Mouse (Mus musculus) forebrain, embryonic 16.5 days (tissue): ENCODE data around the gene Samd4b. TPM values are rescaled to one million over a fixed set of nuclear protein-coding genes. Genes with fewer than 3 reads are reported as not detected.

Experiments
- ATAC-seq: fragments of 200-750 bp; cut with Nextera tagmentation; 2 replicates; pipeline ENCODE4 v1.8.0; 2017; ENCODE audit warnings: mild to moderate bottlenecking, moderate library complexity
- H3K27ac ChIP-seq: fragments of 300-500 bp; sonication (generic); 2 replicates; pipeline ENCODE4 v1.5.1; 2014; ENCODE audit warnings: low read length, control low read depth
- H3K27me3 ChIP-seq: fragments of 300-500 bp; sonication (generic); replicated peaks from 2 replicates; pipeline ENCODE4 v1.6.1; 2014; ENCODE audit warnings: low read length; ENCODE audit not compliant: control insufficient read depth, insufficient read depth
- H3K36me3 ChIP-seq: fragments of 300-500 bp; sonication (generic); 2 replicates; pipeline ENCODE4 v1.6.1; 2014; ENCODE audit not compliant: control insufficient read depth, insufficient read depth
- H3K4me1 ChIP-seq: fragments of 300-500 bp; sonication (generic); replicated peaks from 2 replicates; pipeline ENCODE4 v1.6.1; 2014; ENCODE audit warnings: low read length; ENCODE audit not compliant: control insufficient read depth, insufficient read depth
- H3K4me2 ChIP-seq: fragments of 300-500 bp; sonication (generic); 2 replicates; pipeline ENCODE4 v1.6.1; 2014; ENCODE audit warnings: mild to moderate bottlenecking, low read length, control low read depth
- H3K4me3 ChIP-seq: fragments of 300-500 bp; sonication (generic); replicated peaks from 2 replicates; pipeline ENCODE4 v1.5.1; 2014; ENCODE audit warnings: mild to moderate bottlenecking, low read length, control low read depth
- H3K9ac ChIP-seq: fragments of 300-500 bp; sonication (generic); replicated peaks from 2 replicates; pipeline ENCODE4 v1.6.1; 2014; ENCODE audit warnings: low read depth, low read length, control low read depth
- H3K9me3 ChIP-seq: fragments of 300-500 bp; sonication (generic); 2 replicates; pipeline ENCODE4 v1.6.1; 2016; ENCODE audit warnings: low read length; ENCODE audit not compliant: control insufficient read depth
- WGBS: fragments of 180-500 bp; shearing (Covaris S2); extraction: QIAGEN DNeasy Blood & Tissue Kit; methylation state at CpG from one replicate; pipeline ENCODE4 v1.1.7; 2014; 5-methylcytosine and 5-hydroxymethylcytosine counted together
- polyA plus RNA-seq: library from polyadenylated mRNA; unstranded; fragments of >200 nt; fragmentation: Nextera tagmentation; extraction: Ambion mirVana; gene quantifications from 2 replicates; pipeline ENCODE4 v1.2.1, GENCODE M21; 2015

Samd4b gene
- polyA plus RNA-seq, 1 experiment from 2014 or later: 25.3 TPM

DNA sequence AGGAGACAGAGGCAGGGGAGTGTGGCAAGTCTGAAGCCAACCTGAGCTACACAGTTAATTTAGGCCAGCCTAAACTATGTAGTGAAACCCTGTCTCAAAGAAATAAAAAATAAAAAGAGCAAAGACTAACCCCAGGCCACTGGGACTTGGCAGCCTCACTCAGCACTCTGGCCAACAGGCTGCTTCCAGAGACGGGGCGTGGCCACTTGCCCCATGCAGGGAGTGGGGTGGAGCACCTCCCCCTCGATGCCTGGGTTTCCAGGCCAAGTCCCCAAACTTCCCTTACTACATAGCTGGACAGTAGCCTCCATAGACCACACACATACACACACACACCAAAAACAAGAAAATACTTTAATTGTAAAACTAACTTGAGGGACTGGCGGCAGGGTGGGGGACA lies 39.5 kb downstream of the Samd4b start:
- Histone ChIP-seq H3K27ac (no peak overlapping the region), H3K4me1 (no peaks in the 10 kb centered on the region), H3K4me2 (no peak overlapping the region), H3K36me3 (peaks cover 8% of the 10 kb centered on the region), H3K9ac (no peak overlapping the region), H3K27me3 (no peaks in the 10 kb centered on the region), H3K9me3 (no peaks in the 10 kb centered on the region), H3K4me3 (no peak overlapping the region)
- ATAC-seq: no peak
- WGBS: 71% methylated on average over 4 of the region's 4 CpGs

DNA sequence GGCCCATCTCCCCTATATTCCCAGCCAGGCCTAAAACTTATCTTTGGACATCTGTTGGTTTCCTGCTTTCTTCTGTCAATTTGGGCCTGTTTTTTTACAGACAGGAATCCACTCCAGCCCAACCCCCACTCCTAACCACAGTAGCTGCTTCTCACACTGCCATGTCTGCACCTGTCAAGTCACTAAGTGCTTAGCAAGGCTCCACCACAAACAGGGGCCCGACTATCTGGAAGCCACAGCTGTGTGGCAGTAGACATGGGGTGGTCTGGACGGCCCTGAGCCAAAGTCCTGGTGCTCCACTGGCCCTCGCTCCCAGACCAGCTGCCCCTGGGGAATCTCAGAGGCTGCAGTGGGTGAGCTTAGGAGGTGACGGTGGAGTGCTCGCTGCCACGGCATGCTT lies 40.2 kb downstream of the Samd4b start:
- Histone ChIP-seq H3K4me2 (no peak overlapping the region), H3K36me3 (peaks cover 8% of the 10 kb centered on the region), H3K4me1 (no peaks in the 10 kb centered on the region), H3K4me3 (no peak overlapping the region), H3K9me3 (no peaks in the 10 kb centered on the region), H3K27ac (no peak overlapping the region), H3K27me3 (no peaks in the 10 kb centered on the region), H3K9ac (no peak overlapping the region)
- 85% methylated on average over 6 of the region's 6 CpGs for WGBS
- no peak for ATAC-seq

DNA sequence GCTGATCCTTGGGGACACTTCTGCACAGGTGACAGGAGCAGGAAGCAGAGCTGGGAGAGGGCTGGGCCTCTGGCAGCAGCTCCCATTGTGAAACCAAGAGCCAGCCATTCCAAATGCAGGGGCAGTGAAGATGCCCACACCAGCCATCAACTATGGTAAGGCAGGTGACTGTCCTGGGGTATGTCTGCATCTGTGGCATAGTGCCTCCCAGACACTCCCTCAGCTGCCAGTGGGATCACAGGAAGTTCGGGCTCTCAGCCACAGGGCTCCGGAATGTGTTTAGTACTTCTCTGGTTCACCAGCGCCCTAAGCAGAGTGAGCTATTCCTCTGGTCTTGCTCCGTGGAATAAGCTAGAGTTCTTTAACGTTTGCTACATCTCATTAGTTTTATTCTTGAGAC lies 40.9 kb downstream of the Samd4b start:
- WGBS: 74% methylated on average over 5 of the region's 5 CpGs
- H3K27ac ChIP-seq: no peak overlapping the region
- no peaks in the 10 kb centered on the region for H3K9me3 ChIP-seq
- H3K4me3 ChIP-seq: no peak overlapping the region
- H3K9ac ChIP-seq: no peak overlapping the region
- H3K27me3 ChIP-seq: no peaks in the 10 kb centered on the region
- no peak overlapping the region for H3K4me2 ChIP-seq
- no peaks in the 10 kb centered on the region for H3K4me1 ChIP-seq
- peaks cover 6% of the 10 kb centered on the region for H3K36me3 ChIP-seq
- ATAC-seq: no peak

DNA sequence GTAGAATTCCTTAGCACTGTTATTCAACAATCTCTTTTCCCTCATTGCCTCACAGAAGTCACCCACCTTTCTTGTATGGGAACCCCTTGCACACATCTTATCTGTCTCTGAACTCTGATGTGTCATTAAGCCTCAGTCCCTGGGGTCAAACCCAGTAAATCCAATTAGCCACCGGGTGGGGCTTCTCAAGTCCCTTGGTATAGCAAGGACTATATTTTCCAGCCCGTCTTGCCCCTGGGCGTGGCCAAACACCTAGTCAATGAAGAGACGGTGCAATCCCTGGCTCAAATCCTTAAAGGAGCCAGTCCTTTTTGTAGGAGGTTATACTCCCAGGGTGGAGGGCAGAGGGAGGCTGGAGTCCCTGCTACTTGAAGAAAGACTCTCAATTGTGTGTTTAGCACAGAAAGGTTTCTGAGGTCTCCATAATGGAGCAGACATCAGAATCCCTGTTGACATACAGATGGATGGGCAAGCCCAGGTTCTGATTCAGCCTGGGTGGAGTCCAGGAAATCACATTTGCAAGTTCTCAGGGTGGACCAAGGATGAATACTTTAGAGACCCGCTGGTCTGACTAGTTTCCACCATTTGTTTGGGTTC lies 41.9 kb downstream of the Samd4b start:
- H3K4me2 ChIP-seq: no peak overlapping the region
- H3K27ac ChIP-seq: no peak overlapping the region
- no peak for ATAC-seq
- H3K9ac ChIP-seq: no peak overlapping the region
- H3K4me1 ChIP-seq: no peaks in the 10 kb centered on the region
- H3K36me3 ChIP-seq: peaks cover 6% of the 10 kb centered on the region
- H3K9me3 ChIP-seq: no peaks in the 10 kb centered on the region
- no peaks in the 10 kb centered on the region for H3K27me3 ChIP-seq
- 15% methylated on average over 5 of the region's 5 CpGs for WGBS
- no peak overlapping the region for H3K4me3 ChIP-seq

DNA sequence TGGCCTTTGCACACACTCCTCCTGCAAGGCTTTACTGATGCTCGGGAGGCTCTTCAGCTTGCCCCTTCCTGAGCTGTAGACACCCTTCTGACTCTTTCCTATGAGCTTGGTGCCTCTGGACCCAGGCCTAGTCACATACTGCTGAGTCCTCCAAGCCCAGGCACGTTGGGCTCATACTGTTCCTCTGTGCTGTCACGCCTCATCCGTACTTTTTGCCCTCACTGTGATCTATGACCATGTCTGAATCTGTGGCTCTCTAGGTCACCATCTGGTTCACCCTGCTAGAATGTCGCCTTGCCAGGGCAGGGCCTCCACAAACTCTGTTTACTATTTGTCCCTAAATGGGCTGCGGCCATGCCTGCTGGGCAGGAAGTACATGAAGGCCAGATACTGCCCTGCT lies 44.9 kb downstream of the Samd4b start:
- 97% methylated on average over 6 of the region's 6 CpGs for WGBS
- Histone ChIP-seq H3K36me3 (no peaks in the 10 kb centered on the region), H3K4me2 (no peak overlapping the region), H3K27ac (no peak overlapping the region), H3K4me3 (no peak overlapping the region), H3K4me1 (no peaks in the 10 kb centered on the region), H3K9me3 (no peaks in the 10 kb centered on the region), H3K27me3 (no peaks in the 10 kb centered on the region; the same call in 1 of the 2 replicates), H3K9ac (no peak overlapping the region)
- no peak for ATAC-seq

DNA sequence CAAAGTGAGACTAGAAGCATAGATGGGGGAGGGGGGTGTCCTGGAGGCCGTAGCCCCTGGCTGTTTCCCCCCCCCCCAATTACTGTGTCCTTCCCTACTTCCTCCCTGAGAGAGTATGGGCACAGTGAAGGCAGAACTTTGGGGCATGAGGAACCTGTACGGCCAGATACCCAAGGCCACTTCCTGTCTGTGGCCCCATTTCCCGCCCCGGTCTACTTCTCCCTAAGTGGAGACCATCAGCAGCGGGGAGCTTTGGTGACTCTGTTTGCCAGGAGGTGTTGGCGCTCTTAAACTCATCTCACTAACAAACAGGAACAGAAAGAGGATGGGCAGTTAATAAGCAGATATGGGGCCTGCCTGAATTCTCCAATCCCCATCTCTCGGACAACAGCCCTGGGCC lies 50.3 kb downstream of the Samd4b start:
- 72% methylated on average over 7 of the region's 7 CpGs for WGBS
- Histone ChIP-seq H3K27me3 (peaks cover 31% of the 10 kb centered on the region), H3K9ac (no peak overlapping the region), H3K9me3 (no peaks in the 10 kb centered on the region), H3K4me1 (peaks cover 8% of the 10 kb centered on the region), H3K4me3 (no peak overlapping the region), H3K27ac (no peak overlapping the region), H3K4me2 (no peak overlapping the region), H3K36me3 (no peaks in the 10 kb centered on the region)
- no peak for ATAC-seq

DNA sequence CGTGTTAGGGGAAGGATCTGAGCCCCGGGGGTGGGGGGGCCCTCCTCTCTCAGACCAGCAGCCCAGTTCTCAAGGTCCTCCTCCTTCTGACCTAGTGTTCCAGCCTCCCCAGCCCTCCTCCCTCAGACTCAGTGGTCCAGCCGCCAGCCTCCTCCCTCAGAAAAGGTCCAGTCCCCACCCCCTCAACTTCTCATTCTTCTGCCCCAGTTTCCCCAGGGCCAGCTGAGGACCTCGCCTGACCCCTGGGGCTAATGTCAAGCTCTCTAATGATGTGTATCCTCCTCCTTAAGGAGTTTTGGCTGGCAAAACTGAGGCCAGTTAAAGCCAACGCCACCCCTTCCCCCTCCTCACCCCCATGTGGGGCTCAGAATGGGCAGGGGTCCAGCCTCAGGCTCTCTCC lies 50.8 kb downstream of the Samd4b start, which contains the start of gene Nccrp1:
Nccrp1 (minus strand) TSS at position 101 of the 400 bp plus-strand sequence.
- H3K27me3 ChIP-seq: peaks cover 31% of the 10 kb centered on the region
- ATAC-seq: no peak
- WGBS: 7% methylated on average over 5 of the region's 5 CpGs

DNA sequence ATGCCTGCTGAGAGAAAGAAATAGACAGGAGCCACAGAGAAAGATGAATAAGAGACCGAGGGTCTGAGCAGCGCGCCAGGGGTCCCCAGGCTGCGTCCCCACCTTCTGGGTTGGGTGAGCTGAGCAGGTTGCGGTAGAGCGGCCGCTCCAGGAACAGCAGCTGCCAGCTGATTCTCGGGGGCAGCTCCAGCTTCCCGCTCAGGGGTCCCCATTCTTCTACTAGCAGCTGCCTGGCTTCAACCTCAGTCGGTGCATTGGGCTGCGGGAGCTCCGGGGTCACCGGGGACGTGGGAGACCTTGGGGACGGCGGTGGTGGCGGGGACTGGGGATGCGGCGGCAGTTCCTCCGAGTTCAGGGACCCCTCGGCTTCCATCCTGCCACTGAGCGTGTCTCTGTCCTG lies 51.3 kb downstream of the Samd4b start:
- peak overlapping the region; percentile 28 for H3K4me3 ChIP-seq
- H3K36me3 ChIP-seq: no peaks in the 10 kb centered on the region
- H3K27ac ChIP-seq: no peak overlapping the region
- 2% methylated on average over 22 of the region's 22 CpGs for WGBS
- no peak overlapping the region for H3K9ac ChIP-seq
- peaks cover 31% of the 10 kb centered on the region for H3K27me3 ChIP-seq
- peak overlapping the region; percentile 53 for H3K4me2 ChIP-seq
- peaks cover 8% of the 10 kb centered on the region for H3K4me1 ChIP-seq
- no peaks in the 10 kb centered on the region for H3K9me3 ChIP-seq
- no peak for ATAC-seq

More for the DNA sequence above, 50.8 kb downstream of the Samd4b start, which contains the start of gene Nccrp1:
- Histone ChIP-seq H3K9me3 (no peaks in the 10 kb centered on the region), H3K36me3 (no peaks in the 10 kb centered on the region), H3K27ac (no peak within 1 kb of the TSS), H3K9ac (no peak within 1 kb of the TSS), H3K4me3 (peak within 1 kb of the TSS; percentile 28), H3K4me1 (peaks cover 8% of the 10 kb centered on the region), H3K4me2 (peak within 1 kb of the TSS; percentile 53)

DNA sequence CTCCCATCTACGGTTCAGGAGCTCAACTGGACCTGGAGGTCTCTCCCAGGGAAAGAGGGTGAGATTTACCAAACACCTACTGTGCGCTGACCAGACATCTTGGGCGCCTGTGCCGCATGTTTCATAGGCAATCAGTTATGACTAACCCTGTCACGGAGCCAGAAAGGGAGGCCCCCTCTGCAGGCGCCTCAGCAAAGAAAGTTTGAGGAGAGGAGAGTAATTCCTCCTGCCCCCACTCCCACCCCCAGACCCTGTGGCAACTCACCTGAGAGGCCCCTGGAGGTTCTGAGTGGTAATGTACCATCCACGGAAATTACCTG lies 52.1 kb downstream of the Samd4b start:
- Histone ChIP-seq H3K4me3 (no peak overlapping the region), H3K27me3 (peaks cover 31% of the 10 kb centered on the region), H3K4me1 (peaks cover 8% of the 10 kb centered on the region), H3K4me2 (no peak overlapping the region), H3K9me3 (no peaks in the 10 kb centered on the region), H3K27ac (no peak overlapping the region), H3K36me3 (no peaks in the 10 kb centered on the region), H3K9ac (no peak overlapping the region)
- ATAC-seq: no peak
- WGBS: 44% methylated on average over 7 of the region's 7 CpGs
